Mouse (Mus musculus) 3134 (cell line): ENCODE measurements around the gene Myo1a.
"Not testable (repeated sequence)": the region's sequence is repeated elsewhere in the genome, so short reads cannot be mapped to it uniquely, and the experiment has no call there.

Experiments used
- DNase-seq: peaks from one replicate; pipeline ENCODE4 v3.0.0-alpha.2; 2011; ENCODE audit warnings: low spot score; ENCODE audit not compliant: insufficient read length; ENCODE audit errors: extremely low read depth

The Myo1a gene

DNA sequence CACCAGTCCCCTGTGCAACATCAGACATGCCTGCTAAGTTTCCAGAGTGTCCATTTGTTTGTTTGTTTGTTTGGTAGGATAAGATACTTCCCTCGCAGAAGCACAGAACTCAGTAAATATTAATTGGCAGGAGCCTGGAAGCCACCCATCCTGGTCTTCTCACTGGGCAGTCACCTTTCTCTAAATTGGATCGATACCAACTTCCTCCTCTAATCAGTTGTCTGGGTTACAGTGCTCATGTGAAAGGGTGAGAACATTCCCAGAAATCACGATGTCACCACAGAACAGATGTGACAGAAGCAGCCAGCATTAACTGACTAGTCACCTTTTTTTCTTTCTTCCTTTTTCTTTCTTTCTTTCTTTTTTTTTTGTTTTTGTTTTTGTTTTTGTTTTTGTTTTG, 50.3 kb downstream of the Myo1a start:
- DNase-seq, result no peak

DNA sequence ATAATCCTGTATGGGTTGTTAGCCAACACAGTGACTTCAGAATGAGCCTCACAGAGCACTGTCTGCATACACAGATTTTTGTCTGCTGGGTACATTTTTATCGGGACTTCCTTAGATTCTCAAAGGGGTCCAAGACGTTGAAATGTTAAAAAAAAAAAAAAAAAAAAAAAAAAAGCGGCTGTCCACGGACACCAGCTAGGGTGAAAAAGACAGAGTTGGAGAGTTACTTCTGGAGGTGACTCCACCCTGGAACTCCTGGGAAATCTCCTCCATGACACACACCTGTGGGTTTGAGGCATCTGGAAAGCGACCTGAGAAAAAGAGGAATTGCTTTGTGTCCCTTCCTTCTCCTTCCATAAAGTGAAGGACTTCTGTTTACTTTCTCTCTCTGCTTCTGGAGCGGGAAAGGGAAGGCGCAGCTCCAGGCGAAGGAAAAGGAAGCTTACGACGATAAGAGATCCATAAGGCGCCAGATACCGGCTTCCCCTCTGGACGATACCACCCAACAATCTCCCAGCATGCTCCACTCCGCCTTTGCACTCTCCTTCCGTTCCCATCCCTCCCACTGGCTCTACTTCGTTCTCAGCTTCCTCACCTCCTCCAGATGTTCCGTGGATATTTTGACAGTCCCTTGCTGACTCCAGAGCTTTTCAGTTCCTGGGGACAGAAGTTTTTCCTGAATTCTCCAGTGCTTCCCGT, 50.9 kb downstream of the Myo1a start:
- no peak for DNase-seq

DNA sequence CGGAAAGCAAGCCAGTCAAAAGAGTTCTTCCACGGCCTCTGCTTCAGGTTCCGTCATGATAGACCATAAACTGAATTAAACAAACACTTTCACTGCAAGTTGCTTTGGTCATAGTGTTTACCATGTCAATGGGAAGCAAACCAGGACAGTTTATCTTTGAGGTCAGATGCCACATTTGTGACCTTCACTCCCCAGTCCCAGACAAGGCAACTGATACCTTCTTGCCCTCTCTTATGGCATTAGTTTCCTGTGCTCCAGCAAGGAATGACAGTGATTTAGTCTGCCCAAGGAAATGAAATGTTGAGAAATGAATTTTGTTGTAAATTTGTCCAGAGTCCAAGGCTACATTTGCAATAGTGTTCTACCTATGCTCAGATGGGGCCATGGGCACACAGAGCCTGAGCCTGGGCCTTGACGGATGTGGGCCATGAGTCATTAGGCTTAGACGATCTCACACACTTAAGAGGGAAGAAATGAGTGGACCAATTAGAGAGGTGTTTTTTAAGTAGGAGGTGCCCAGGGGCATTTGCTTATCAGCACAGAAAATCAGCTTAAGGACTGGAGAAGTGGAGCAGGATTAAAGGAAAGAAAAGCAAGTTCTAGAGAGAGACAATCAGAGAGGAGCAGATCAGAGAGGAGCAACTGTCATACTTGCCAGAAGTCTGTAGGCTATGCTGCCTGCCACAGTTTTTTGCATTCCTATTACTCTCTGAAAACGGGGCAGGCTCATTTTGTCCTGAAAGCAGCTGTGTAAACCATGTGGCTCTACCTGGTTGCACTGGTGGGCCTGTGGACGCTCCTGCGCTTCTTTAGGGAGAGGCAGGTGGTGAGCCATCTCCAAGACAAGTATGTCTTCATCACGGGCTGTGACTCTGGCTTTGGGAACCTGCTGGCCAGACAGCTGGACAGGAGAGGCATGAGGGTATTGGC, 54.5 kb downstream of the Myo1a start, which contains the start of the genes Rdh1 and Rdh16f1:
Gene Rdh1 (plus strand): TSS at position 541 of the 930 bp plus-strand sequence.
Gene Rdh16f1 (plus strand): TSS at position 607 of the 930 bp plus-strand sequence.
- DNase-seq, result no peak

DNA sequence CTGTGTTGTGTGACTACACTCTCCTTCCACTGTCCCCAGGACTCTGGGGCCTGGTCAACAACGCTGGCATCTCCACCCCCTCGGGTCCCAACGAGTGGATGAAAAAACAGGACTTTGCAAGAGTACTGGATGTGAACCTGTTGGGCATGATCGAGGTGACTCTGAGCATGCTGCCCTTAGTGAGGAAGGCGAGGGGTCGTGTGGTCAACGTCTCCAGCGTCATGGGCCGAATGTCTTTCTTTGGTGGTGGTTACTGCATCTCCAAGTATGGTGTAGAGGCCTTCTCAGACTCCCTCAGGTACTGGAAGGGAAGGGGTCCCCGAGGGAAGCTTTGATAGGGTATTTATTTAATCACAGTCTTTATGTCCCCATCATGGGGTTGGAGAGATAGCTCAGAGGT, 58.0 kb downstream of the Myo1a start:
- DNase-seq, result not testable (repeated sequence)

DNA sequence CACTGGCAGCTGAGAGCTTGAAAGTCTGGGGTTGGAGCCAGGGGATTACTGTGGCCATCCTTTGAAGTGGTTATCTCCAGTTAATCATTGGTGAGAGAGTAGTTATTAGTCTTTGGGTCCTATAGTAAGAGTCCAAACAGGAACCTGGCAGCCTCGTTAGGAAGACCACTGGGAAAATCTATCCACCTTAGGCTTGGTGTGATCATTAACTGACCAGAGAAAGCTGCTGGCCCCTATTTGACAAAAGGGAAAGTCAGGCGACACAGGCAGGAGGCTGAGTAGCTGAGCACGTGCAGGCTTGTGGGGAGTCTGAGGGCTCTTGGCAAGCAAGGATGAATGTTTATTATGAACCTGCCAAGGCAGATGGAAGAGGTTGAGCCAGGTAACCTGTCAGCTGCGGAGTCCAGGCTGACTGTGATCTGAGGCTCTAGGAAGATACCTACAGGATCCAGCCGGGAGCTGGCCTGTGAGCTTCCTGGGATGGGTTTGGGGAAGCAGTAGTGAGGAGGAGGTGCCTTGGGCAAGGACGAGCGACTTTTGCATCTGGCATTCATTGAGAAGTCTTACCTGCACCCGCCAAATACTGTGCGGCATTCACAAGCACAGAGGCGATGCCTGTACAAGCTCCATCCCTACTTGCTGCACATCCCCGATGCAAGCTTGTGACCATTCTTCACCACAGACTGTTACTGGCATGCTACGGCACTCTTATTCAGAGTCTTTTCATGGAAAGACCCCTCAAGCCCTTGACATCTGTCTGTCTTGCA, 59.1 kb downstream of the Myo1a start:
- DNase-seq, result no peak

DNA sequence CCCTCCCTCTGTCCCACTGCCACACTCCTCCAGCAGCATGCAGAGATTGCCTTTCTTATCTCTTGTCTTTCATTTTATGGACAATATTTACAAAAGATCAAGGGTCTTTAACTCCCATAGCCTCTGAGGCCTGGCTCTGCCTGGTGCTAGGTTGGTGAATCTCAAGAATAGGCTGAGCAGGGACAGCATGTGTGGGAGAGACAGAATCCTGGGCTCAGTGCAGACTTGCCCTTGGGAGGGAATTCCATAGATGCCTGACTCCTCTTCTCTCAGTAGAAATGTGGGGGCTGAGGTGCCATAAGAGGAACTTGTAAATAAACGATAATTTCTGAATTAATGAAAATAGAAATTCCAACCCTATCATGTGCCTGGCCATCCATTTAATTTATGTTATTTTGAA, 61.6 kb downstream of the Myo1a start:
- no peak for DNase-seq
